Mouse (Mus musculus) embryonic facial prominence, embryonic 15.5 days (tissue): ENCODE results near the gene Cnbd2. TPM values are rescaled to one million over a fixed set of nuclear protein-coding genes. Genes with fewer than 3 reads are reported as not detected.

Source experiments
- microRNA-seq: library from miRNA; unstranded; fragments of <30 nt; microRNA quantifications from one replicate; pipeline ENCODE4, GENCODE M21; 2016; ENCODE audit warnings: borderline number of aligned reads
- polyA plus RNA-seq: library from polyadenylated mRNA; unstranded; fragments of >200 nt; fragmentation: Nextera tagmentation; extraction: Ambion mirVana; gene quantifications from 2 replicates; pipeline ENCODE4 v1.2.1, GENCODE M21; 2015

Cnbd2 gene
- polyA plus RNA-seq, 1 experiment from 2014 or later, result 5.2 TPM

Small RNA genes within 50 kb of the gene (microRNA-seq; reads per million reads assigned to microRNA genes)
- not detected for gene Gm22758
- not detected for gene Gm22759

Other genes with a start within 250 kb of the Cnbd2 start
- gene Spag4, start 247.1 kb upstream of the Cnbd2 start, polyA plus RNA-seq, result 2.5 TPM in 2 replicates
- gene Cpne1, start 200.3 kb upstream of the Cnbd2 start, polyA plus RNA-seq, result 53.5 and 56.3 TPM in 2 replicates
- 23.9 and 24.1 TPM in 2 replicates for gene Rbm12, start 200.3 kb upstream of the Cnbd2 start, polyA plus RNA-seq
- gene Gm28036, start 185.2 kb upstream of the Cnbd2 start, polyA plus RNA-seq, result 17.0 and 17.2 TPM in 2 replicates
- 389 and 403 TPM in 2 replicates for gene Romo1, start 168.3 kb upstream of the Cnbd2 start, polyA plus RNA-seq
- 42.0 and 44.1 TPM in 2 replicates for gene Nfs1, start 168.1 kb upstream of the Cnbd2 start, polyA plus RNA-seq
- 643 and 665 TPM in 2 replicates for gene Rbm39, start 132.1 kb upstream of the Cnbd2 start, polyA plus RNA-seq
- 72.1 and 85.8 TPM in 2 replicates for gene Phf20, start 115.8 kb upstream of the Cnbd2 start, polyA plus RNA-seq
- 80.1 and 84.4 TPM in 2 replicates for gene Scand1, start 405 bp downstream of the Cnbd2 start, polyA plus RNA-seq
- gene Epb41l1, start 108.6 kb downstream of the Cnbd2 start, polyA plus RNA-seq, result 3.4 and 3.8 TPM in 2 replicates
- gene Aar2, start 235.3 kb downstream of the Cnbd2 start, polyA plus RNA-seq, result 33.6 and 34.4 TPM in 2 replicates